Comparison of ENCODE assay signal across 13 mouse cellular contexts in the genomic region with DNA sequence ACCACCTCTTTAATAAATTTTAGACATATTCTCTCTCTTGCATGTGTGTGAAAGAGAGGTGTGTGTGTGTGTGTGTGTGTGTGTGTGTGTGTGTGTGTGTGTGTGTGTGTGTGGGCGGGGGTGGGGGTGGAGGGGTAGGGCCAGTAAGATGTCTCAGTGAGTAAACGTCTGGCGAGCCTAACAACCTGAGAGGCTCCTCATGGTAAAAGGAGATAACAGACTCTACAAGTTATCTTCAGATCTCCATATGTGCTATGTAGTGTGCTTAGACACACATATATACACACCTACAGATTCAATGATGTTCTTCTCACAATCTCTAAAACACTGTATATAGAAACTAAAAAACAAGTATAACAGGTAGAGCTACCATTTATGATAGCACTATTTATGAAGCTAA.
"Had no signal": no experiment of that assay in that cellular context is flagged by ENCODE, and none has a peak within 500 bp of the region (broad histone marks: within the 10 kb centered on the region; RNA-seq: fewer than 3 reads in every experiment).

No protein-coding gene starts in this region.

- H3K27ac ChIP-seq: limb, embryonic 12.5 days; lung, embryonic 15.5 days; macrophage; midbrain, embryonic 10.5 days; neural tube, embryonic 12.5 days had no signal

- DNase-seq: kidney, adult 8-10 months; kidney, postnatal 25 days; layer of hippocampus, postnatal 36 days; lung, postnatal 14 days; midbrain, embryonic 14.5 days; spleen, adult 18-20 months; thymus, postnatal 4 days had no signal

- H3K36me3 ChIP-seq: limb, embryonic 12.5 days; lung, embryonic 15.5 days; midbrain, embryonic 10.5 days; neural tube, embryonic 12.5 days had no signal

- H3K4me2 ChIP-seq: limb, embryonic 12.5 days; lung, embryonic 15.5 days; neural tube, embryonic 12.5 days had no signal

- H3K9me3 ChIP-seq: limb, embryonic 12.5 days; lung, embryonic 15.5 days; midbrain, embryonic 10.5 days; neural tube, embryonic 12.5 days had no signal

- H3K9ac ChIP-seq: limb, embryonic 12.5 days; lung, embryonic 15.5 days; neural tube, embryonic 12.5 days had no signal

- H3K4me3 ChIP-seq: limb, embryonic 12.5 days; lung, embryonic 15.5 days; midbrain, embryonic 10.5 days; neural tube, embryonic 12.5 days had no signal

- ATAC-seq: intestine, embryonic 16.5 days had no signal

- H3K27me3 ChIP-seq: lung, embryonic 15.5 days; neural tube, embryonic 12.5 days had no signal
